Mouse (Mus musculus) thymus, adult 2 months (tissue): Measurements from ENCODE around the gene Calm5.

Experiments used
- CTCF ChIP-seq: fragments of 200-500 bp; IDR thresholded peaks from 2 replicates; pipeline ENCODE4 v1.5.1; 2012; ENCODE audit warnings: mild to moderate bottlenecking, control low read depth, low read length, moderate library complexity, borderline replicate concordance; ENCODE audit not compliant: control insufficient read depth, poor library complexity, insufficient read depth; ENCODE audit errors: extremely low read depth
- POLR2A ChIP-seq: fragments of 200-500 bp; IDR thresholded peaks from 2 replicates; pipeline ENCODE4 v1.6.1; 2012; ENCODE audit warnings: mild to moderate bottlenecking, low read length, control low read depth, moderate library complexity; ENCODE audit not compliant: control insufficient read depth, poor library complexity, insufficient read depth; ENCODE audit errors: extremely low read depth

DNA sequence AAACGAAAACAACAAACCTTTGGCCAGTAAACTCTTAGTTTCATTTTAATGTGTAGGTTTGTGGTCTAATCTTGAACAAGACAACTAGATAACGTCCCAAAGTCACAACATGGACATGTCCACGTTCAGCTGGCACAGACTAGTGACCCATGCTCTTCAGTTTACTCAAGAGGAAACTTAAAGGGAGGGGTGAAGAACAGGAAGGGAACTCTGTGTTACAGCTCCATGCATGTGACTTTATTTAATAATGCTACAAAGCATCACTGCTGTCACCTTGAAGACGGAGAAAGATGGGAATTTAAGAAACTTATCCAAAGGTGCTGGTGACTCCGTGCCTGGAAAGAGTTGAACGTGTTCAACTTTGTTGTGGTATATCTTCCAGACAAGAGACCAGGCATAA is 42.1 kb downstream of the Calm5 start:
- TF ChIP-seq CTCF: no peak
- TF ChIP-seq POLR2A: no peak
